Mouse (Mus musculus) erythroblast, embryonic 14.5 days (primary cell): ENCODE data around the gene Pawr.

ENCODE experiments used
- GATA1 ChIP-seq: IDR thresholded peaks from 2 replicates; pipeline ENCODE4 v1.6.1; 2012; ENCODE audit warnings: low read length, inconsistent platforms, mixed read lengths
- TAL1 ChIP-seq: IDR thresholded peaks from 3 replicates; pipeline ENCODE4 v1.6.1; 2012; ENCODE audit warnings: low read length, inconsistent platforms, mixed read lengths

DNA sequence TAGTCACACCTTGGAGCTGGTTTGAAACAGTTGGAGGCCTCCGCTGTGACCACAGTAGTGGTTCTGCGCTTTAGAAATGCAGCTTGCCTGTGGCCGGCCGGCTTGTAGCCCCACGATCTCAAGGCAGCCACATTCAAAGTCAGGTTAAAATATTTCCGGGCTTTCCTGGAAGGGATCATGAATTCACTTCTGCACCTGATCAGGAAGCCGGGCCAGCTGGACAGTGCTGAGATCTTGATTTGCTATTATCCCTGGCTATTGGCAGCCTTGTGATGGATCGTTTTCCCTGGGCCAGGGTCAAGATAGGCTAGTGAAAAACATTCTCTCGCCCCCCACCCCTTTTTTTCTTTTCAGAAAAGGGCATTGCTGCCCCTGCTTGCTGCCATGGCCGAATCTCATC, 123.3 kb downstream of the Pawr start:
- TF ChIP-seq GATA1 (no peak), TAL1 (no peak)
